Mouse (Mus musculus): ENCODE results near the gene Rgcc. TPM values are rescaled to one million over a fixed set of nuclear protein-coding genes. Genes with fewer than 3 reads are reported as not detected.

Gene Rgcc
- polyA plus RNA-seq, 1 experiment from 2014 or later: 70.7 TPM

- 83% methylated on average over 12 of the region's 12 CpGs for WGBS
- Histone ChIP-seq H3K9ac (ENCODE audit: low read depth, low read length) (no peak overlapping the region), H3K27ac (no peak overlapping the region), H3K4me3 (replicated peaks; ENCODE audit: low read depth, low read length) (no peak overlapping the region), H3K36me3 (ENCODE audit: insufficient read depth, low read length) (no peaks in the 10 kb centered on the region), H3K4me2 (ENCODE audit: low read length) (no peak overlapping the region), H3K4me1 (replicated peaks; ENCODE audit: insufficient read depth, low read length) (no peaks in the 10 kb centered on the region), H3K9me3 (replicated peaks; ENCODE audit: low read length) (no peaks in the 10 kb centered on the region), H3K27me3 (ENCODE audit: insufficient read depth, low read length) (no peaks in the 10 kb centered on the region)
- DNase-seq (ENCODE audit: low spot score) (no peak), ATAC-seq (replicated peaks; ENCODE audit: low FRiP score, low read depth) (no peak)
- TF ChIP-seq CTCF (IDR thresholded peaks at IDR 0.05; ENCODE audit: low read depth): no peak
These were observed 58.2 kb downstream of the Rgcc start for GRCm38 (mm10) chr14:79243038-79243883.

- no peak for ATAC-seq (replicated peaks; ENCODE audit: low FRiP score, low read depth)
These were observed 59.1 kb downstream of the Rgcc start for GRCm38 (mm10) chr14:79242386-79242720.

DNA sequence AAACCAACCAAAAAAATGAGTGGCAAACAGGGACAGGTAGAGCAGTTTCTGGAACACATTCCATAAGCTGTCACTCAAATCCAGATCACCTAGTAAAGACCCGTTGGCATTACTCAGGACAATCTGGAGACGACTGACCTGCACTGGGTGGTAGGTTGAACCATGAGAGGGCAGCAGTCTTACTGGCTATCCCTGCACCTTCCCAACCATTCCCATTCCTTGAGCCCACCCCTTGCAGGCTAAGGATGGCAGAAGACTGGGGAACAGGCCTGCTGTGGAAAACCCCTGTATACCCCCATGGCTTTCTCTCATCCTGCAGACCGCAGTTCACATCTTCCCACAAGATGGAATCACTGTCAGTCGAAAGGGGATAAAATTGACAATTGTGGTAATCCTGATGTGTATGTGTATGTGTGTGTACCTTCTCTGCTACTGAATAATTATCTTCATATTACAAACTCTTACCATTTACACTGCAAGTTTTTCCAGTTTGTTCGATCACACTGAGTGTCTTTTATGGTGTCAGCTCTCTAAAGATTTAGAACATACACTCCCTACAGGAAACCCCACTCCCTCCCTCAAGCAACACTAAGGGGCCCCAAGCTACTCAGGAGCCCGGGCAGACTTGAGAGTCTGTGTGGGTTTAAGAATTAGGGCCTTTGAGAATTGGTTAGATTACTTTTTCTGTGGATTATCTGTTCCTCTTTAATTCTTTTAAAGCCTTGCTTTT is 59.6 kb downstream of the Rgcc start:
- Histone ChIP-seq H3K9me3 (replicated peaks; ENCODE audit: low read length) (no peaks in the 10 kb centered on the region), H3K27ac (no peak overlapping the region), H3K4me3 (replicated peaks; ENCODE audit: low read depth, low read length) (no peak overlapping the region), H3K27me3 (ENCODE audit: insufficient read depth, low read length) (no peaks in the 10 kb centered on the region), H3K4me1 (replicated peaks; ENCODE audit: insufficient read depth, low read length) (no peaks in the 10 kb centered on the region), H3K36me3 (ENCODE audit: insufficient read depth, low read length) (no peaks in the 10 kb centered on the region), H3K9ac (ENCODE audit: low read depth, low read length) (no peak overlapping the region), H3K4me2 (ENCODE audit: low read length) (no peak overlapping the region)
- ATAC-seq (replicated peaks; ENCODE audit: low FRiP score, low read depth) (no peak), DNase-seq (ENCODE audit: low spot score) (no peak)
- 60% methylated on average over 6 of the region's 6 CpGs for WGBS
- no peak for TF ChIP-seq CTCF (IDR thresholded peaks at IDR 0.05; ENCODE audit: low read depth)

More at GRCm38 (mm10) chr14:79242386-79242720, 59.1 kb downstream of the Rgcc start:
- no peak for TF ChIP-seq CTCF (IDR thresholded peaks at IDR 0.05; ENCODE audit: low read depth)
- Histone ChIP-seq H3K9me3 (replicated peaks; ENCODE audit: low read length) (no peaks in the 10 kb centered on the region), H3K4me3 (replicated peaks; ENCODE audit: low read depth, low read length) (no peak overlapping the region), H3K27me3 (ENCODE audit: insufficient read depth, low read length) (no peaks in the 10 kb centered on the region), H3K4me1 (replicated peaks; ENCODE audit: insufficient read depth, low read length) (no peaks in the 10 kb centered on the region), H3K4me2 (ENCODE audit: low read length) (no peak overlapping the region), H3K36me3 (ENCODE audit: insufficient read depth, low read length) (no peaks in the 10 kb centered on the region), H3K9ac (ENCODE audit: low read depth, low read length) (no peak overlapping the region), H3K27ac (no peak overlapping the region)
- no peak for DNase-seq (ENCODE audit: low spot score)

DNA sequence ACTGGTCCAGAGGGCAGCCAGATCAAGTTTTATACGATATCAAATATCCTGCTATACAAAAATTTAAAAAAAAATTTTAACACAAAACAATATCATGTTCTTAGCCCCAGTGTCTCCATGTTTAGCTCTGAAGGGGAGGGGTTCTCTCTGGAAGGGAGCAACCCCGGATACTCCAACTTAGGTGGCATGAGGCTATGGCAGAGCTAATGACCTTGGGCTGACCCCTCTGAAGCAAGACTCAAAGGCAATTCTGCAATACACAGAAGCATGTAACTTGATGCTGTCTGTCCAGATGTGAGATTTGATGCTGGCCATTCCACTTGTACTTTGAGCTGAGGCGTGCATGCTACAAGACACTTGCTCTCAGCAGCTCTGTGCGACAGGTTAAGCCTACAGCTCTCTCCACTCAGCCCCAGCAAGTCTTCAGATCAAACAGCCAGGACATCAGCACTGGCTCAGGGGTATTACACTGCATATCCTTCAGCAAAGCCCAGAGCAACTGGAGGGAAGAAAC is 60.3 kb downstream of the Rgcc start:
- WGBS: 51% methylated on average over 4 of the region's 4 CpGs
- DNase-seq (ENCODE audit: low spot score) (no peak), ATAC-seq (replicated peaks; ENCODE audit: low FRiP score, low read depth) (no peak)
- Histone ChIP-seq H3K4me2 (ENCODE audit: low read length) (no peak overlapping the region), H3K4me1 (replicated peaks; ENCODE audit: insufficient read depth, low read length) (no peaks in the 10 kb centered on the region), H3K9ac (ENCODE audit: low read depth, low read length) (no peak overlapping the region), H3K27ac (no peak overlapping the region), H3K4me3 (replicated peaks; ENCODE audit: low read depth, low read length) (no peak overlapping the region), H3K9me3 (replicated peaks; ENCODE audit: low read length) (no peaks in the 10 kb centered on the region), H3K36me3 (ENCODE audit: insufficient read depth, low read length) (no peaks in the 10 kb centered on the region), H3K27me3 (ENCODE audit: insufficient read depth, low read length) (no peaks in the 10 kb centered on the region)
- TF ChIP-seq CTCF (IDR thresholded peaks at IDR 0.05; ENCODE audit: low read depth): no peak

DNA sequence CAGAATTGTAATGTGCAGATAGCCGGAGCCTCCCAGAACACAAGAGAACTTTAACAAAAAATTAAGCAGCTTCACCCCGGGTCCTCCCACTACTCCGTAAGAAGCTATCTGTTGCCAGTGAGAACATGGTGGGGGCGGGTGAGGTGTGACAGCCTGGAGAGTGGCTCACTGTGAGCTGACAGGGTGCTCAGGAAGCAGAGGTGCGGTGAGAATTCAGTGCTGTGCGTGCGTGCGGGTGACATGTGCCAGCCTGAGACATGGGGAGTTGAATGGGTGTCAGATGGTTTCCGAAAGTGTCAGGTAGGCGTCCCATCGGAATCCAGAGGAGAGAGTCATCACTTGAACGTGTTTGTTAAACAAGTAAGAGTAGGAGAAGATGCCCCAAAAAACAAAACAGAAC is 62.0 kb downstream of the Rgcc start:
- Histone ChIP-seq H3K4me1 (replicated peaks; ENCODE audit: insufficient read depth, low read length) (no peaks in the 10 kb centered on the region), H3K9me3 (replicated peaks; ENCODE audit: low read length) (no peaks in the 10 kb centered on the region), H3K4me2 (ENCODE audit: low read length) (no peak overlapping the region), H3K9ac (ENCODE audit: low read depth, low read length) (no peak overlapping the region), H3K27ac (no peak overlapping the region), H3K27me3 (ENCODE audit: insufficient read depth, low read length) (no peaks in the 10 kb centered on the region), H3K36me3 (ENCODE audit: insufficient read depth, low read length) (no peaks in the 10 kb centered on the region), H3K4me3 (replicated peaks; ENCODE audit: low read depth, low read length) (no peak overlapping the region)
- WGBS: 86% methylated on average over 12 of the region's 12 CpGs
- no peak for ATAC-seq (replicated peaks; ENCODE audit: low FRiP score, low read depth)
- no peak for DNase-seq (ENCODE audit: low spot score)
- no peak for TF ChIP-seq CTCF (IDR thresholded peaks at IDR 0.05; ENCODE audit: low read depth)

Other genes with a start within 250 kb of the Rgcc start
- gene Zfp957, start 54.3 kb downstream of the Rgcc start, polyA plus RNA-seq (2015; fragmentation: Nextera tagmentation; extraction: Ambion mirVana): not detected in 2 replicates
- 30.7 and 32.5 TPM in 2 replicates for gene Naa16, start 89.1 kb upstream of the Rgcc start, polyA plus RNA-seq (2015; fragmentation: Nextera tagmentation; extraction: Ambion mirVana)
- gene Mtrf1, start 96.1 kb upstream of the Rgcc start, polyA plus RNA-seq (2015; fragmentation: Nextera tagmentation; extraction: Ambion mirVana): 10.9 and 12.2 TPM in 2 replicates
- 9.7 and 10.1 TPM in 2 replicates for gene Kbtbd7, start 124.9 kb upstream of the Rgcc start, polyA plus RNA-seq (2015; fragmentation: Nextera tagmentation; extraction: Ambion mirVana)
- 2.0 and 2.1 TPM in 2 replicates for gene Kbtbd6, start 150.2 kb upstream of the Rgcc start, polyA plus RNA-seq (2015; fragmentation: Nextera tagmentation; extraction: Ambion mirVana)
- 18.2 and 18.3 TPM in 2 replicates for gene Elf1, start 179.5 kb upstream of the Rgcc start, polyA plus RNA-seq (2015; fragmentation: Nextera tagmentation; extraction: Ambion mirVana)
- gene Wbp4, start 179.9 kb upstream of the Rgcc start, polyA plus RNA-seq (2015; fragmentation: Nextera tagmentation; extraction: Ambion mirVana): 46.8 and 47.6 TPM in 2 replicates